ENCODE assay signal across 35 mouse cellular contexts in genomic region chr19:48244036-48244435, GRCm38 (mm10). TPM values are rescaled to one million over a fixed set of nuclear protein-coding genes. Genes with fewer than 3 reads are reported as not detected.
"Had no signal": no experiment of that assay in that cellular context is flagged by ENCODE, and none has a peak within 500 bp of the region (broad histone marks: within the 10 kb centered on the region; RNA-seq: fewer than 3 reads in every experiment).

No protein-coding gene starts in this region.

- H3K4me3 ChIP-seq: left cerebral cortex, adult 2 months; limb, embryonic 10.5 days; limb, embryonic 12.5 days; limb, embryonic 13.5 days; limb, embryonic 15.5 days; liver, embryonic 12.5 days; liver, embryonic 13.5 days; liver, embryonic 15.5 days; lung, embryonic 15.5 days; megakaryocyte, embryonic 14.5 days; midbrain, embryonic 10.5 days; midbrain, embryonic 12.5 days; midbrain, embryonic 13.5 days; midbrain, embryonic 15.5 days; myocyte; neural tube, embryonic 12.5 days had no signal

- H3K4me1 ChIP-seq: limb, embryonic 10.5 days; limb, embryonic 15.5 days; liver, embryonic 12.5 days; liver, embryonic 13.5 days; liver, embryonic 15.5 days; lung, embryonic 15.5 days; megakaryocyte, embryonic 14.5 days had no signal

- H3K36me3 ChIP-seq: limb, embryonic 10.5 days; limb, embryonic 12.5 days; limb, embryonic 13.5 days; limb, embryonic 15.5 days; liver, embryonic 12.5 days; liver, embryonic 13.5 days; liver, embryonic 15.5 days; lung, embryonic 15.5 days; midbrain, embryonic 10.5 days; midbrain, embryonic 12.5 days; midbrain, embryonic 13.5 days; midbrain, embryonic 15.5 days; neural tube, embryonic 12.5 days had no signal

- H3K27ac ChIP-seq: left cerebral cortex, adult 2 months; limb, embryonic 10.5 days; limb, embryonic 12.5 days; limb, embryonic 13.5 days; limb, embryonic 15.5 days; liver, embryonic 12.5 days; liver, embryonic 13.5 days; liver, embryonic 14.5 days; liver, embryonic 15.5 days; lung, embryonic 15.5 days; macrophage; midbrain, embryonic 10.5 days; midbrain, embryonic 12.5 days; midbrain, embryonic 13.5 days; midbrain, embryonic 15.5 days; neural tube, embryonic 12.5 days had no signal

- H3K9ac ChIP-seq: limb, embryonic 12.5 days; limb, embryonic 13.5 days; limb, embryonic 15.5 days; liver, embryonic 12.5 days; liver, embryonic 13.5 days; liver, embryonic 14.5 days; liver, embryonic 15.5 days; liver, postnatal 0 days; lung, embryonic 14.5 days; lung, embryonic 15.5 days; midbrain, embryonic 12.5 days; midbrain, embryonic 13.5 days; midbrain, embryonic 15.5 days; neural tube, embryonic 12.5 days had no signal

- ATAC-seq: liver, embryonic 12.5 days; liver, postnatal 0 days; lung, postnatal 0 days; midbrain, embryonic 13.5 days; midbrain, embryonic 15.5 days; midbrain, embryonic 16.5 days had no signal

- H3K27me3 ChIP-seq: limb, embryonic 12.5 days; limb, embryonic 13.5 days; limb, embryonic 15.5 days; liver, embryonic 12.5 days; liver, embryonic 13.5 days; liver, embryonic 15.5 days; lung, embryonic 15.5 days; megakaryocyte, embryonic 14.5 days; midbrain, embryonic 15.5 days; neural tube, embryonic 12.5 days had no signal

- DNase-seq: left cerebral cortex, postnatal 4 days; liver; liver, embryonic 13.5 days; liver, postnatal 0 days; lung, adult 18-20 months; lung, adult 2 months; lung, embryonic 14.5 days; lung, postnatal 10 days; lung, postnatal 14 days; lung, postnatal 36 days; lung, postnatal 4 days; midbrain, embryonic 14.5 days had no signal

- H3K9me3 ChIP-seq: limb, embryonic 10.5 days; limb, embryonic 12.5 days; limb, embryonic 13.5 days; limb, embryonic 15.5 days; liver, embryonic 12.5 days; liver, embryonic 13.5 days; liver, embryonic 15.5 days; lung, embryonic 15.5 days; midbrain, embryonic 10.5 days; midbrain, embryonic 12.5 days; midbrain, embryonic 13.5 days; midbrain, embryonic 15.5 days; neural tube, embryonic 12.5 days had no signal

- H3K4me2 ChIP-seq: limb, embryonic 12.5 days; limb, embryonic 13.5 days; limb, embryonic 15.5 days; liver, embryonic 11.5 days; liver, embryonic 12.5 days; liver, embryonic 13.5 days; liver, embryonic 15.5 days; lung, embryonic 14.5 days; lung, embryonic 15.5 days; midbrain, embryonic 12.5 days; midbrain, embryonic 13.5 days; midbrain, embryonic 15.5 days; neural tube, embryonic 12.5 days had no signal

RNA-seq across cellular contexts. Expression of gene Sorcs3, which starts 38.2 kb away (rescaled TPM):
- total RNA-seq: megakaryocyte, adult 5-6 weeks; megakaryocyte-erythroid progenitor cell, adult 5-6 weeks; monocyte, adult 5-6 weeks had no signal
- polyA plus RNA-seq: macrophage, myocyte had no signal
